Mouse (Mus musculus) liver, postnatal 0 days (tissue): ENCODE results near the gene Fam163b. TPM values are rescaled to one million over a fixed set of nuclear protein-coding genes. Genes with fewer than 3 reads are reported as not detected.

Source experiments
- ATAC-seq: fragments of 200-750 bp; cut with Nextera tagmentation; 2 replicates; pipeline ENCODE4 v1.8.0; 2017; ENCODE audit warnings: mild to moderate bottlenecking, moderate library complexity
- DNase-seq: peaks from one replicate; pipeline ENCODE4 v3.0.0-alpha.2; 2016
- H3K27ac ChIP-seq: fragments of 300-500 bp; sonication (generic); 2 replicates; pipeline ENCODE4 v1.5.1; 2014; ENCODE audit warnings: antibody characterized with exemption, moderate library complexity, mild to moderate bottlenecking, low read depth
- H3K27me3 ChIP-seq: fragments of 300-500 bp; sonication (generic); 2 replicates; pipeline ENCODE4 v1.6.1; 2014; ENCODE audit warnings: low read length, control low read depth, mixed read lengths; ENCODE audit not compliant: insufficient read depth
- H3K36me3 ChIP-seq: fragments of 300-500 bp; sonication (generic); replicated peaks from 2 replicates; pipeline ENCODE4 v1.6.1; 2014; ENCODE audit warnings: mild to moderate bottlenecking, control low read depth, low read length, moderate library complexity, mixed read lengths; ENCODE audit not compliant: insufficient read depth
- H3K4me1 ChIP-seq: fragments of 300-500 bp; sonication (generic); 2 replicates; pipeline ENCODE4 v1.6.1; 2014; ENCODE audit warnings: antibody characterized with exemption, mild to moderate bottlenecking, control low read depth; ENCODE audit not compliant: insufficient read depth
- H3K4me2 ChIP-seq: fragments of 300-500 bp; sonication (generic); 2 replicates; pipeline ENCODE4 v1.6.1; 2014; ENCODE audit warnings: low read depth, mild to moderate bottlenecking, low read length, moderate library complexity, mixed read lengths
- H3K4me3 ChIP-seq: fragments of 300-500 bp; sonication (generic); 2 replicates; pipeline ENCODE4 v1.5.1; 2014; ENCODE audit warnings: low read depth, low read length
- H3K9ac ChIP-seq: fragments of 300-500 bp; sonication (generic); replicated peaks from 2 replicates; pipeline ENCODE4 v1.6.1; 2014; ENCODE audit warnings: mild to moderate bottlenecking, moderate library complexity
- H3K9me3 ChIP-seq: fragments of 300-500 bp; sonication (generic); 2 replicates; pipeline ENCODE4 v1.6.1; 2016; ENCODE audit warnings: mild to moderate bottlenecking, control low read depth, low read length, mixed read lengths
- CTCF ChIP-seq: sonication (generic); IDR thresholded peaks from 2 replicates; pipeline ENCODE4 v1.5.1; 2016; ENCODE audit warnings: antibody characterized with exemption, low read depth
- EP300 ChIP-seq: IDR thresholded peaks from 2 replicates; pipeline ENCODE4 v1.6.1; 2016; ENCODE audit warnings: antibody characterized with exemption, low read depth, mild to moderate bottlenecking
- WGBS: fragments of 180-500 bp; shearing (Covaris S2); extraction: QIAGEN DNeasy Blood & Tissue Kit; methylation state at CpG from one replicate; pipeline ENCODE4 v1.1.7; 2014; ENCODE audit not compliant: insufficient replicate concordance; 5-methylcytosine and 5-hydroxymethylcytosine counted together
- polyA plus RNA-seq: library from polyadenylated mRNA; unstranded; fragments of >200 nt; fragmentation: Nextera tagmentation; extraction: Ambion mirVana; gene quantifications from 2 replicates; pipeline ENCODE4 v1.2.1, GENCODE M21; 2015

Gene Fam163b
- polyA plus RNA-seq, 1 experiment from 2014 or later, result not detected

- WGBS, result 76% methylated on average over 2 of the region's 2 CpGs
- no peak for DNase-seq
- Histone ChIP-seq H3K27ac (no peak overlapping the region), H3K4me2 (no peak overlapping the region), H3K9ac (no peak overlapping the region), H3K36me3 (no peaks in the 10 kb centered on the region), H3K4me1 (no peaks in the 10 kb centered on the region), H3K9me3 (no peaks in the 10 kb centered on the region), H3K4me3 (no peak overlapping the region), H3K27me3 (no peaks in the 10 kb centered on the region)
- TF ChIP-seq CTCF (no peak), EP300 (no peak)
- ATAC-seq, result no peak
These were observed 75.2 kb downstream of the Fam163b start for GRCm38 (mm10) chr2:27067124-27067523.

Other genes with a start within 250 kb of the Fam163b start
- 7.5 and 8.4 TPM in 2 replicates for gene Surf6, start 239.6 kb downstream of the Fam163b start, polyA plus RNA-seq
- gene Med22, start 231.8 kb downstream of the Fam163b start, polyA plus RNA-seq, result 13.2 and 14.4 TPM in 2 replicates
- 341 and 347 TPM in 2 replicates for gene Rpl7a, start 231.7 kb downstream of the Fam163b start, polyA plus RNA-seq
- 14.6 and 15.3 TPM in 2 replicates for gene Surf2, start 226.1 kb downstream of the Fam163b start, polyA plus RNA-seq
- gene Surf1, start 226.0 kb downstream of the Fam163b start, polyA plus RNA-seq, result 29.8 and 30.1 TPM in 2 replicates
- 105 and 112 TPM in 2 replicates for gene Surf4, start 208.6 kb downstream of the Fam163b start, polyA plus RNA-seq
- 0.06 TPM in 1 of 2 replicates, not detected in the other for gene Stkld1, start 208.4 kb downstream of the Fam163b start, polyA plus RNA-seq
- gene Rexo4, start 178.1 kb downstream of the Fam163b start, polyA plus RNA-seq, result 13.7 and 14.2 TPM in 2 replicates
- 1.7 and 1.9 TPM in 2 replicates for gene Adamts13, start 169.1 kb downstream of the Fam163b start, polyA plus RNA-seq
- gene Cacfd1, start 132.6 kb downstream of the Fam163b start, polyA plus RNA-seq, result 21.1 and 23.5 TPM in 2 replicates
- gene Slc2a6, start 114.5 kb downstream of the Fam163b start, polyA plus RNA-seq, result 0.31 and 0.47 TPM in 2 replicates
- 0.49 TPM in 1 of 2 replicates, not detected in the other for gene Mymk, start 70.3 kb downstream of the Fam163b start, polyA plus RNA-seq
- gene Adamtsl2, start 63.1 kb downstream of the Fam163b start, polyA plus RNA-seq, result 1.1 and 1.2 TPM in 2 replicates
- not detected in 2 replicates for gene Dbh, start 22.7 kb upstream of the Fam163b start, polyA plus RNA-seq
- gene Sardh, start 105.8 kb upstream of the Fam163b start, polyA plus RNA-seq, result 145 and 152 TPM in 2 replicates